Mouse (Mus musculus): ENCODE measurements at regions not wholly inside any gene's neighbourhood (a gene's known extent, or its start where the extent isn't known, plus 50 kb on each side); places are given as distances from the start of the nearest gene placed in this dataset.

DNA sequence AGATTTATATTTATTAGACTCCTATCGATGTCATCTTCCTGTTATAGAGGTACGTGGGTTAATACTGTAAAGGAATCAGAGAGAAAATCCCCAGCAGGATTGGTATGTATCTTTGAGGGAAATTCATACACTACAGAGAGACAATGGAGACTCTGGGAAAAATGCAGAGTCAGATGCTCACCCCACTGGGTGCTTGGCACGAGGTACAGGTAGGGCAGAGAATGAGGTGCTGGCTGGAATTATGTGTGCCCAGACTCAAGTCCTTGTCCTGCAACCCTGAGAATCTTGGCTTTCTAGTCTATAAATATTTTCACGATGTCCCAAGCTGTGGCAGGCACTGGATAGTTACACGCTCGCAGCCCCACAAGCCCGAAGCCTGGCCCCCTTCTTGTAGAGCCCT is 57.8 kb upstream of the Cry1 start:
- 89% methylated on average over 7 of the region's 7 CpGs for WGBS
- Histone ChIP-seq H3K4me1 (ENCODE audit: control insufficient read depth, insufficient read depth, low read length) (no peaks in the 10 kb centered on the region), H3K9me3 (ENCODE audit: control insufficient read depth, low read length) (no peaks in the 10 kb centered on the region), H3K27ac (ENCODE audit: low read depth, low read length) (no peak overlapping the region), H3K9ac (ENCODE audit: low read length) (no peak overlapping the region), H3K4me2 (ENCODE audit: low read depth) (no peak overlapping the region), H3K27me3 (ENCODE audit: control insufficient read depth, insufficient read depth, low read length) (no peaks in the 10 kb centered on the region), H3K4me3 (ENCODE audit: low read depth, low read length) (no peak overlapping the region), H3K36me3 (ENCODE audit: control insufficient read depth, insufficient read depth, low read length) (no peaks in the 10 kb centered on the region)
- DNase-seq (ENCODE audit: low spot score) (no peak), ATAC-seq (ENCODE audit: insufficient read depth, low FRiP score, low TSS enrichment) (no peak)

DNA sequence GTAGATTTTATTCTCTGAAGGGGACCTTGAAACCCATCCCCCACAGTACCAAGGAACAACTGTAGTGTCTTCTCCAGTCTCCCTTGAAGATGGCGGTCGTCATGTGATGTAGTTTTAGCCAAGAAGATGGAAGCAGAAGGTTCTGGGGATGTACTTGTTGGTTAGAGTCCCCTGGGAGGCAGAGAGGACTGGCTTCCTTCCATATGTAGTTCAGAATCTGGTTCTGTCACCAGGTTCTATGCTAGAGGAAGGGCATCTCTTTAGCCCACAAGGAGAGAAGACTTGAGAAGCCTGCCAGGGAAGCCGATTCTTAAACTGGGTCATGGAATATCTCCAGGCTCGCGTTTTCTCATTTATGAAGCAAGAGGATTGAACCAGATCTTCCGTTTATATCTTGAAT is 58.7 kb upstream of the Cry1 start:
- Histone ChIP-seq H3K36me3 (ENCODE audit: control insufficient read depth, insufficient read depth, low read length) (no peaks in the 10 kb centered on the region), H3K9ac (ENCODE audit: low read length) (no peak overlapping the region), H3K4me1 (ENCODE audit: control insufficient read depth, insufficient read depth, low read length) (no peaks in the 10 kb centered on the region), H3K4me2 (ENCODE audit: low read depth) (no peak overlapping the region), H3K27me3 (ENCODE audit: control insufficient read depth, insufficient read depth, low read length) (no peaks in the 10 kb centered on the region), H3K27ac (ENCODE audit: low read depth, low read length) (no peak overlapping the region), H3K4me3 (ENCODE audit: low read depth, low read length) (no peak overlapping the region), H3K9me3 (ENCODE audit: control insufficient read depth, low read length) (no peaks in the 10 kb centered on the region)
- ATAC-seq (ENCODE audit: insufficient read depth, low FRiP score, low TSS enrichment) (no peak), DNase-seq (ENCODE audit: low spot score) (no peak)
- WGBS = 87% methylated on average over 6 of the region's 6 CpGs

DNA sequence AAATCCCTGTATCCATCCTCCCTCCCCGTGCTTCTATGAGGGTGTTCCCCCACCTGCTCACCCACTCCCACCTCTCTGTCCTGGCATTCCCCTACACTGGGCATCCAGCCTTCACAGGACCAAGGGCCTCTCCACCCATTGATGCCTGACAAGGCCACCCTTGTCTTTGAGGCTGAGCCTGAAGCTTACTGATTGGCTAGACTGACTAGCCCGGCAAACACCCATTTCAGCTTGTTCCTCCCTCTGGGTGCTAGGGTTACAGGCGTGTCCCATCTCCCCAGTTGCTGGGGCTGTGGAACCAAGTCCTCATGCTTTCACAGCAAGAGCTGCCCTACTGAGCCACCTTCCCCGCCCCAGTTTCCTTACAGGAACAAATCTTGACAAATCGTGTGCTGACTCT is 80.9 kb upstream of the Cry1 start:
- WGBS = 50% methylated on average over 5 of the region's 5 CpGs

DNA sequence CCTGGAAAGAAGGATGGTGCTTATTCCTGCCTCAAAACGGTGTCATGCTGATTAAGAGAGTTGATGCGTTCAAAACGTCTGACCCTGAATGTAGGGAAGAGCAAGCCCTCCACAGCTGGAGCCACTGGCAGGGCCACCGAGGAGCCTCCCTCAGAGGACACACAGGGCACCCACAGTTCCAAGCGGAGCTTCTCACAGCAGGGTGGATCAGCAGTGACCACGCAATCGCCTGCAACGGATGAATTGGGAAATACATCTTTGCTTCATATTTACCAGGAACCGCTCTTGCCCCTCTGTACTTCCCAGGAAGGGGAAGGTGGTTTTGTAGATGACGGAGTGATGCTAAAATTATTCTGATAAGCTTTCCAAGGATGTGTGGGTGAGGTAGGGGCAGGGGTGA is 81.3 kb upstream of the Cry1 start:
- ATAC-seq (ENCODE audit: insufficient read depth, low FRiP score, low TSS enrichment) (no peak), DNase-seq (ENCODE audit: low spot score) (no peak)
- no peak overlapping the region for H3K27ac ChIP-seq (ENCODE audit: low read depth, low read length)
- H3K4me1 ChIP-seq (ENCODE audit: control insufficient read depth, insufficient read depth, low read length) = no peaks in the 10 kb centered on the region
- no peaks in the 10 kb centered on the region for H3K9me3 ChIP-seq (ENCODE audit: control insufficient read depth, low read length)
- no peak overlapping the region for H3K4me2 ChIP-seq (ENCODE audit: low read depth)
- no peak overlapping the region for H3K9ac ChIP-seq (ENCODE audit: low read length)
- H3K4me3 ChIP-seq (ENCODE audit: low read depth, low read length) = no peak overlapping the region
- no peaks in the 10 kb centered on the region for H3K36me3 ChIP-seq (ENCODE audit: control insufficient read depth, insufficient read depth, low read length)
- no peaks in the 10 kb centered on the region for H3K27me3 ChIP-seq (ENCODE audit: control insufficient read depth, insufficient read depth, low read length)
- WGBS = 43% methylated on average over 10 of the region's 10 CpGs

More for the DNA sequence above, 80.9 kb upstream of the Cry1 start:
- no peak for DNase-seq (ENCODE audit: low spot score)
- Histone ChIP-seq H3K4me2 (ENCODE audit: low read depth) (no peak overlapping the region), H3K9me3 (ENCODE audit: control insufficient read depth, low read length) (no peaks in the 10 kb centered on the region), H3K27me3 (ENCODE audit: control insufficient read depth, insufficient read depth, low read length) (no peaks in the 10 kb centered on the region), H3K4me1 (ENCODE audit: control insufficient read depth, insufficient read depth, low read length) (no peaks in the 10 kb centered on the region), H3K36me3 (ENCODE audit: control insufficient read depth, insufficient read depth, low read length) (no peaks in the 10 kb centered on the region), H3K27ac (ENCODE audit: low read depth, low read length) (no peak overlapping the region), H3K9ac (ENCODE audit: low read length) (no peak overlapping the region), H3K4me3 (ENCODE audit: low read depth, low read length) (no peak overlapping the region)
- no peak for ATAC-seq (ENCODE audit: insufficient read depth, low FRiP score, low TSS enrichment)

DNA sequence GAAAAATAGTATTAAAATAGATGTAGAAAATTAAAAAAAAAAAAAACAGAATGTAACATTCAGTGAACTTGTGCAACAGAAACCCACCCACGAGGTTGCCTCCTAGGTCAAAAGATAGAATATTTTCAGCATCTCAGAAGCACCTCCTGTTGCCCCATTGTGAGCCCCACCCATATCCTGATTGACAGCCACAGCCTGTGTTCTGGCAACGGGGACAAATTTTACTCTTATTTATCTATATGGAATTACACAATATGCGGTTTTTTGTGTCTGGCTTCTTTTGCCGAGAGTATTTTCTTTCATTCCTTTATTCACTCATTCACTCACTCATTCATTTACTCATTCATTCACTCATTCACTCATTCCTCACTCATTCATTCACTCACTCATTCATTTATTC is 81.9 kb upstream of the Cry1 start:
- 88% methylated on average over 4 of the region's 4 CpGs for WGBS
- Histone ChIP-seq H3K27me3 (ENCODE audit: control insufficient read depth, insufficient read depth, low read length) (no peaks in the 10 kb centered on the region), H3K4me1 (ENCODE audit: control insufficient read depth, insufficient read depth, low read length) (0 out of 2 replicates have a peak, but pooled peaks cover 2% of the 10 kb centered on the region), H3K9ac (ENCODE audit: low read length) (no peak overlapping the region), H3K27ac (ENCODE audit: low read depth, low read length) (no peak overlapping the region), H3K9me3 (ENCODE audit: control insufficient read depth, low read length) (no peaks in the 10 kb centered on the region), H3K4me3 (ENCODE audit: low read depth, low read length) (no peak overlapping the region), H3K36me3 (ENCODE audit: control insufficient read depth, insufficient read depth, low read length) (no peaks in the 10 kb centered on the region), H3K4me2 (ENCODE audit: low read depth) (no peak overlapping the region)
- ATAC-seq (ENCODE audit: insufficient read depth, low FRiP score, low TSS enrichment) = no peak
- no peak for DNase-seq (ENCODE audit: low spot score)

DNA sequence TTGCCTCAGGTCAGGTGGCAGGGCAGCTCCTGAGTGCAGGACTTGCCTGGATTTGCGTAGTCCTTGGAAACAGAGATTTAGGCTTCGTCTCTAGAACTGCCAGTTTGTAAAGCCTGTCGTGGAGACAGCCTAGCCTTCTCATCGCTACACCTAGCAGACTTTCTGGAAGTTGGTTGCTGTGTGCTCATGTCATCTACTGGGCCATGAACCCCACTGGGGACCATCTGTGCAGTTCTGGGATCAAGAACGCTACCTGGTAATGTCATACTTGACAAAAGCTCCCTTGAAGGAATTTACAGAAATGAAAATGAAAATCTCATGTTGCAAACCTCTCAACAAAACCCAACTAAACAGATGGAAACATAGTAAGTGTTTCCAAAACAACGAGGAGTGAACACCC is 85.3 kb upstream of the Cry1 start:
- Histone ChIP-seq H3K4me2 (ENCODE audit: low read depth) (no peak overlapping the region), H3K27ac (ENCODE audit: low read depth, low read length) (no peak overlapping the region)
- ATAC-seq (ENCODE audit: insufficient read depth, low FRiP score, low TSS enrichment) = no peak

DNA sequence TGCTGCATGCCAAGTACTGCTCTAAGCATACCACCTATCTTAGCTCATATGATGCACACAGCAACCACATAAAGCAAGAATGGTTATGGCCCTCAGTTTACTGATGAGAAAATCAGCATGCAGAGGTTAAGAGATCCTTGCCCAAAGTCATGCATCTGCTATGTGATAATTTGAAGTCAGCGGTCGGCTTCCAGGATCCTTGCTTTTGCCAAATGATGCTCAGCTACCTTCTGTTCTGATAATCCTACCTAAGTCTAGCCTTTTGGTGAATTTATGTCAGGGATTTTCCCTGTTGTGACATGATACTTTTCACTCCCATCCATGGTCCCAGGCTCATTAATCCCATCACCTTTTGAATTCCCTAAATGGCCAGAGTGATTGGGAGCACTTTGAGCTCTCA is 91.9 kb upstream of the Cry1 start:
- ATAC-seq (ENCODE audit: insufficient read depth, low FRiP score, low TSS enrichment) = no peak
- no peak overlapping the region for H3K27ac ChIP-seq (ENCODE audit: low read depth, low read length)
- H3K9me3 ChIP-seq (ENCODE audit: control insufficient read depth, low read length) = no peaks in the 10 kb centered on the region
- H3K4me3 ChIP-seq (ENCODE audit: low read depth, low read length) = no peak overlapping the region
- H3K27me3 ChIP-seq (ENCODE audit: control insufficient read depth, insufficient read depth, low read length) = no peaks in the 10 kb centered on the region
- no peaks in the 10 kb centered on the region for H3K36me3 ChIP-seq (ENCODE audit: control insufficient read depth, insufficient read depth, low read length)
- no peak for DNase-seq (ENCODE audit: low spot score)
- no peak overlapping the region for H3K4me2 ChIP-seq (ENCODE audit: low read depth)
- WGBS = 84% methylated on average over 2 of the region's 2 CpGs
- 0 out of 2 replicates have a peak, but pooled peaks cover under 1% of the 10 kb centered on the region for H3K4me1 ChIP-seq (ENCODE audit: control insufficient read depth, insufficient read depth, low read length)
- no peak overlapping the region for H3K9ac ChIP-seq (ENCODE audit: low read length)

More for the DNA sequence above, 85.3 kb upstream of the Cry1 start:
- Histone ChIP-seq H3K9ac (ENCODE audit: low read length) (no peak overlapping the region), H3K4me1 (ENCODE audit: control insufficient read depth, insufficient read depth, low read length) (0 out of 2 replicates have a peak, but pooled peaks cover 3% of the 10 kb centered on the region), H3K27me3 (ENCODE audit: control insufficient read depth, insufficient read depth, low read length) (no peaks in the 10 kb centered on the region), H3K9me3 (ENCODE audit: control insufficient read depth, low read length) (no peaks in the 10 kb centered on the region), H3K4me3 (ENCODE audit: low read depth, low read length) (no peak overlapping the region), H3K36me3 (ENCODE audit: control insufficient read depth, insufficient read depth, low read length) (no peaks in the 10 kb centered on the region)
- WGBS = 82% methylated on average over 6 of the region's 6 CpGs
- no peak for DNase-seq (ENCODE audit: low spot score)

DNA sequence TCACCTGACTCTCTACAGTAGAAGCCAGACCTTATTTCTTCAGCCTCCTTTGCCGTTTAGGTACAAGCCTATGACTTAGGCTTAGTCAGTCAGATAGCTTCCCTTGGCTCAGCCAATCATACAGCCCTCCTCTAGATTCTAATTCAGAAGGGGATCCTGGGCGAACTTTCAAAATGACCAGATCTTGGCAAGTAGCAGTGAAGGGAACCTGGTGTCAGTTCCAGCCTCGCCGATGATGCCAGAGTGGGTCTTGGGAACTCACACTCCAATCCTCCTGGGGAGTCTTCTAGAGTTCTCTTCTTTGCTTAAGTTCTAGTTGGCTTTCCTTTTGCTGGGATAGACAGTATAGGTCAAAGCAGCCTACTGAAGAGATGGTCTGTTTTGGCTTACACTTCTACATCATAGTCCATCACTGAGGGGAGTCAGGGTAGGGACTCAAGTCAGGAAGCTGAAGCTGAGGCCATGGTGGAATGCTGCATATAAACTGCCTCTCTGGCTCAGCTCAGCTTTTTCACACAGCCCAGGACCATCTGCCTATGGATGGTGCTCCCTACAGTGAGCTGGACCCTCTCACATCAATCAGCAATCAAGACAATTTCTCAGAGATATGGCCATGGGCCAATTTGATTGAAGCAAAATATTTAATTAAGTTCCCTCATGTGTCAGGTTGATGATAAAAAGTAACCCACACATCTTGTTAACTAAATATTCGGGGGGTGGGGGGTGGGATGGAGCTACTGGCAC is 94.7 kb upstream of the Btbd11 start:
- Histone ChIP-seq H3K4me2 (ENCODE audit: low read depth) (no peak overlapping the region), H3K27me3 (ENCODE audit: control insufficient read depth, insufficient read depth, low read length) (no peaks in the 10 kb centered on the region), H3K4me3 (ENCODE audit: low read depth, low read length) (no peak overlapping the region), H3K27ac (ENCODE audit: low read depth, low read length) (no peak overlapping the region), H3K4me1 (ENCODE audit: control insufficient read depth, insufficient read depth, low read length) (no peaks in the 10 kb centered on the region), H3K9ac (ENCODE audit: low read length) (no peak overlapping the region), H3K36me3 (ENCODE audit: control insufficient read depth, insufficient read depth, low read length) (no peaks in the 10 kb centered on the region), H3K9me3 (ENCODE audit: control insufficient read depth, low read length) (no peaks in the 10 kb centered on the region)
- WGBS = 85% methylated on average over 5 of the region's 5 CpGs
- ATAC-seq (ENCODE audit: insufficient read depth, low FRiP score, low TSS enrichment) (no peak), DNase-seq (ENCODE audit: low spot score) (no peak)

DNA sequence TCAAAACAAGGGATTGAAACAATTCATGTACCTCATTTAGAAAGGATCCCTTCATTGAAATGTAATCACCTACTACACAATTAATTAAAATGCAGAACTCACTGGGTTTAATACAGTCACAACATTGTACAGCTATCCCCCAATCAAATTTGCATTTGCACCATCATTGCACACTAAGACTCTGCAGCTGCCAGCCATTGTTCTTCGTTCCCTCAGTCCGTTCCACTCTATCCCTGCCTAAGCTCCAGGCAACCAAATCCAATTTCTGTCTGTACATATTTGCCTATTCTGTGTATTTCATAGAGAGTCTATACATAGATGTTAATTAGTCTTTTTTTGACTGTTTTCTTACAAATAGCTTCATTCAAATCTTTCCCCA is 94.1 kb upstream of the Btbd11 start:
- Histone ChIP-seq H3K4me1 (ENCODE audit: control insufficient read depth, insufficient read depth, low read length) (no peaks in the 10 kb centered on the region), H3K9ac (ENCODE audit: low read length) (no peak overlapping the region), H3K36me3 (ENCODE audit: control insufficient read depth, insufficient read depth, low read length) (no peaks in the 10 kb centered on the region), H3K27ac (ENCODE audit: low read depth, low read length) (no peak overlapping the region), H3K4me3 (ENCODE audit: low read depth, low read length) (no peak overlapping the region), H3K27me3 (ENCODE audit: control insufficient read depth, insufficient read depth, low read length) (no peaks in the 10 kb centered on the region), H3K9me3 (ENCODE audit: control insufficient read depth, low read length) (no peaks in the 10 kb centered on the region), H3K4me2 (ENCODE audit: low read depth) (no peak overlapping the region)
- DNase-seq (ENCODE audit: low spot score) (no peak), ATAC-seq (ENCODE audit: insufficient read depth, low FRiP score, low TSS enrichment) (no peak)
- 83% methylated on average over 2 of the region's 2 CpGs for WGBS
